Mouse (Mus musculus) MEL (cell line): Measurements from ENCODE around the gene Erbb4. TPM values are rescaled to one million over a fixed set of nuclear protein-coding genes. Genes with fewer than 3 reads are reported as not detected.

ENCODE experiments used
- DNase-seq: peaks from one replicate; pipeline ENCODE4 v3.0.0; 2011; ENCODE audit warnings: low read depth, low spot score
- H3K27ac ChIP-seq: 2 replicates; pipeline ENCODE4 v1.5.1; 2012; ENCODE audit warnings: low read depth, mild to moderate bottlenecking, control low read depth, low read length, moderate library complexity; ENCODE audit not compliant: control insufficient read depth
- H3K27me3 ChIP-seq, 2 experiments: fragments of 150-350 bp in 1 of 2; sonication (generic) in 1 of 2; 2 replicates each; pipeline ENCODE4 v1.6.1; 2012; ENCODE audit warnings: low read length in 2 of 2, mild to moderate bottlenecking in 2 of 2, improper control_type of control experiment in 1 of 2, moderate library complexity in 1 of 2; ENCODE audit not compliant: insufficient read depth in 2 of 2, control insufficient read depth in 1 of 2
- H3K36me3 ChIP-seq, 2 experiments: 2 replicates each; pipeline ENCODE4 v1.6.1; 2012 to 2014; ENCODE audit warnings: low read length in 2 of 2, improper control_type of control experiment in 1 of 2, inconsistent platforms in 1 of 2, mild to moderate bottlenecking in 1 of 2; ENCODE audit not compliant: insufficient read depth in 2 of 2, control insufficient read depth in 1 of 2
- H3K4me1 ChIP-seq, 2 experiments: fragments of 150-350 bp in 1 of 2; sonication (generic) in 1 of 2; 2 replicates each; pipeline ENCODE4 v1.6.1; 2012; ENCODE audit warnings: low read length in 2 of 2, improper control_type of control experiment in 1 of 2, mild to moderate bottlenecking in 1 of 2; ENCODE audit not compliant: insufficient read depth in 2 of 2, control insufficient read depth in 1 of 2
- H3K4me3 ChIP-seq, 2 experiments: fragments of 150-350 bp in 1 of 2; sonication (generic) in 1 of 2; 2 replicates each; pipeline ENCODE4 v1.5.1; 2012; ENCODE audit warnings: low read depth in 2 of 2, low read length in 2 of 2, mild to moderate bottlenecking in 2 of 2, moderate library complexity in 2 of 2, control low read depth in 1 of 2, improper control_type of control experiment in 1 of 2; ENCODE audit not compliant: control insufficient read depth in 1 of 2, insufficient read depth in 1 of 2
- H3K79me2 ChIP-seq: 2 replicates; pipeline ENCODE4 v1.6.1; 2012; ENCODE audit warnings: mild to moderate bottlenecking, low read length, moderate library complexity; ENCODE audit not compliant: control insufficient read depth, poor library complexity, insufficient read depth
- H3K9ac ChIP-seq: 2 replicates; pipeline ENCODE4 v1.6.1; 2012; ENCODE audit warnings: low read depth, mild to moderate bottlenecking, control low read depth, low read length, moderate library complexity; ENCODE audit not compliant: control insufficient read depth, poor library complexity, severe bottlenecking
- H3K9me3 ChIP-seq: fragments of 150-350 bp; sonication (generic); replicated peaks from 2 replicates; pipeline ENCODE4 v1.6.1; 2012; ENCODE audit warnings: mild to moderate bottlenecking, low read length, improper control_type of control experiment, moderate library complexity; ENCODE audit not compliant: insufficient read depth
- BHLHE40 ChIP-seq: IDR thresholded peaks from 2 replicates; pipeline ENCODE4 v1.6.1; 2012; ENCODE audit warnings: low read depth, mild to moderate bottlenecking, inconsistent platforms, low read length, improper control_type of control experiment, borderline replicate concordance
- CHD2 ChIP-seq: IDR thresholded peaks from 2 replicates; pipeline ENCODE4 v1.6.1; 2011; ENCODE audit warnings: low read length, improper control_type of control experiment
- E2F4 ChIP-seq: IDR thresholded peaks from 2 replicates; pipeline ENCODE4 v1.6.1; 2011; ENCODE audit warnings: low read depth, low read length, improper control_type of control experiment, borderline replicate concordance
- ETS1 ChIP-seq: IDR thresholded peaks from 2 replicates; pipeline ENCODE4 v1.6.1; 2012; ENCODE audit warnings: low read depth, mild to moderate bottlenecking, inconsistent platforms, low read length, improper control_type of control experiment, moderate library complexity
- GATA1 ChIP-seq: IDR thresholded peaks from 2 replicates; pipeline ENCODE4 v1.6.1; 2011; ENCODE audit warnings: low read depth, low read length, improper control_type of control experiment
- HCFC1 ChIP-seq: IDR thresholded peaks from 2 replicates; pipeline ENCODE4 v1.6.1; 2012; ENCODE audit warnings: low read depth, mild to moderate bottlenecking, inconsistent platforms, low read length, improper control_type of control experiment, moderate library complexity
- KAT2A ChIP-seq: conservative IDR thresholded peaks from 2 replicates; pipeline ENCODE4 v1.6.1; 2012; ENCODE audit warnings: low read depth, low read length, improper control_type of control experiment, inconsistent platforms
- MAFK ChIP-seq: IDR thresholded peaks from 2 replicates; pipeline ENCODE4 v1.6.1; 2011; ENCODE audit warnings: low read depth, mild to moderate bottlenecking, low read length, improper control_type of control experiment, borderline replicate concordance
- MAZ ChIP-seq: IDR thresholded peaks from 2 replicates; pipeline ENCODE4 v1.6.1; 2012; ENCODE audit warnings: low read depth, mild to moderate bottlenecking, inconsistent platforms, low read length, improper control_type of control experiment
- MEF2A ChIP-seq: IDR thresholded peaks from 2 replicates; pipeline ENCODE4 v1.6.1; 2014; ENCODE audit warnings: low read depth, mild to moderate bottlenecking, inconsistent platforms, low read length, improper control_type of control experiment; ENCODE audit not compliant: poor library complexity, insufficient replicate concordance, severe bottlenecking; ENCODE audit errors: extremely low read depth
- MYB ChIP-seq: IDR thresholded peaks from 2 replicates; pipeline ENCODE4 v1.6.1; 2011; ENCODE audit warnings: mild to moderate bottlenecking, low read depth, low read length, improper control_type of control experiment
- MYC ChIP-seq: IDR thresholded peaks from 2 replicates; pipeline ENCODE4 v1.6.1; 2011; ENCODE audit warnings: low read depth, mild to moderate bottlenecking, low read length, improper control_type of control experiment, moderate library complexity
- NELFE ChIP-seq: IDR thresholded peaks from 2 replicates; pipeline ENCODE4 v1.6.1; 2011; ENCODE audit warnings: low read depth, low read length, improper control_type of control experiment
- NRF1 ChIP-seq: IDR thresholded peaks from 2 replicates; pipeline ENCODE4 v1.6.1; 2014; ENCODE audit warnings: low read depth, mild to moderate bottlenecking, inconsistent platforms, low read length, improper control_type of control experiment, moderate library complexity; ENCODE audit not compliant: poor library complexity, insufficient read depth, severe bottlenecking
- POLR2AphosphoS2 ChIP-seq: IDR thresholded peaks from 2 replicates; pipeline ENCODE4 v1.6.1; 2011; ENCODE audit warnings: low read length, improper control_type of control experiment
- POLR2AphosphoS5 ChIP-seq: IDR thresholded peaks from 2 replicates; pipeline ENCODE4 v1.6.1; 2012; ENCODE audit warnings: low read depth, borderline replicate concordance, mild to moderate bottlenecking, inconsistent platforms, low read length, moderate library complexity, mixed read lengths
- SMC3 ChIP-seq: IDR thresholded peaks from 2 replicates; pipeline ENCODE4 v1.6.1; 2011; ENCODE audit warnings: low read depth, low read length, improper control_type of control experiment
- TAL1 ChIP-seq: IDR thresholded peaks from 2 replicates; pipeline ENCODE4 v1.6.1; 2012; ENCODE audit warnings: mild to moderate bottlenecking, inconsistent platforms, low read length, moderate library complexity, mixed read lengths
- TBP ChIP-seq: IDR thresholded peaks from 2 replicates; pipeline ENCODE4 v1.8.0; 2011; ENCODE audit warnings: low read depth, low read length, improper control_type of control experiment
- TCF12 ChIP-seq: IDR thresholded peaks from 2 replicates; pipeline ENCODE4 v1.6.1; 2014; ENCODE audit warnings: low read depth, mild to moderate bottlenecking, inconsistent platforms, low read length, improper control_type of control experiment, moderate library complexity
- UBTF ChIP-seq: IDR thresholded peaks from 2 replicates; pipeline ENCODE4 v1.6.1; 2012; ENCODE audit warnings: low read depth, mild to moderate bottlenecking, inconsistent platforms, low read length, improper control_type of control experiment, moderate library complexity, borderline replicate concordance; ENCODE audit not compliant: insufficient read depth
- USF2 ChIP-seq, 2 experiments: IDR thresholded peaks; 2 replicates each; pipeline ENCODE4 v1.6.1; 2011 to 2012; ENCODE audit warnings: improper control_type of control experiment in 2 of 2, low read length in 2 of 2, borderline replicate concordance in 1 of 2, inconsistent platforms in 1 of 2, low read depth in 1 of 2, mild to moderate bottlenecking in 1 of 2; ENCODE audit not compliant: insufficient read depth in 1 of 2
- ZMIZ1 ChIP-seq: IDR thresholded peaks from 2 replicates; pipeline ENCODE4 v1.6.1; 2012; ENCODE audit warnings: low read depth, mild to moderate bottlenecking, inconsistent platforms, low read length, improper control_type of control experiment, moderate library complexity
- ZNF384 ChIP-seq: IDR thresholded peaks from 2 replicates; pipeline ENCODE4 v1.6.1; 2012; ENCODE audit warnings: low read depth, mild to moderate bottlenecking, inconsistent platforms, low read length, improper control_type of control experiment
- polyA plus RNA-seq, 2 experiments: library from polyadenylated mRNA; stranded (reverse) in 1 of 2; unstranded in 1 of 2; fragments of >175 nt in 1 of 2; fragments of >200 nt in 1 of 2; gene quantifications; 2 replicates each; pipeline versions ENCODE4 v1.2.1 to v1.2.4; 2012; ENCODE audit warnings: low replicate concordance in 2 of 2, low read depth in 1 of 2; ENCODE audit not compliant: insufficient read length in 2 of 2, insufficient read depth in 1 of 2, missing spikeins in 1 of 2
- total RNA-seq: library from RNA; depleted of rRNA; stranded (reverse); fragments of 300-350 nt; gene quantifications from 2 replicates; pipeline ENCODE4 v1.2.3, GENCODE M21; 2012

The Erbb4 gene
- total and polyA plus RNA-seq, 3 experiments: not detected

DNA sequence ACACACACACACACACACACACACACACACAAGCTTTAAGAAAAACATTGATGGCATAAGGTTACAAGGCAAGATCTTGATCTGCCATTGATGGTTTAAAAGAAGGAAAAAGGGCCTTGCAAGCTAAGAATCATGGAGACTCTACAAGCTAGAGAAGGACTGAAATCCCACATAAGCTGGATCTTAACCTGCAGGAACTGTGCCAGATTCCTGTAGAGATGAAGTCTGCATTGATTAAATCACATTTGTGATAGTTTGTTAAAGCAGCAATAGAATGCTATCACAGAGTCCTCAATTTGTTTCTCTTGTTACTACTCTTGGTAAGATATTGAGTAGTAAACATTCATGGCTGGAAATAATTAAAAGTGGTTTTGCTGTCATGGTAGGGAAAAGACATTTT is 33.5 kb upstream of the Erbb4 start:
- no peaks in the 10 kb centered on the region for H3K36me3 ChIP-seq
- DNase-seq: no peak
- H3K79me2 ChIP-seq: no peaks in the 10 kb centered on the region
- H3K27me3 ChIP-seq: no peaks in the 10 kb centered on the region
- no peaks in the 10 kb centered on the region for H3K9me3 ChIP-seq
- H3K27ac ChIP-seq: no peak overlapping the region
- TF ChIP-seq POLR2AphosphoS2 (no peak), NRF1 (no peak), E2F4 (no peak)
- TF ChIP-seq, all 39 proteins: peak for 0
- no peak overlapping the region for H3K4me3 ChIP-seq
- H3K9ac ChIP-seq: no peak overlapping the region
- H3K4me1 ChIP-seq: no peaks in the 10 kb centered on the region

DNA sequence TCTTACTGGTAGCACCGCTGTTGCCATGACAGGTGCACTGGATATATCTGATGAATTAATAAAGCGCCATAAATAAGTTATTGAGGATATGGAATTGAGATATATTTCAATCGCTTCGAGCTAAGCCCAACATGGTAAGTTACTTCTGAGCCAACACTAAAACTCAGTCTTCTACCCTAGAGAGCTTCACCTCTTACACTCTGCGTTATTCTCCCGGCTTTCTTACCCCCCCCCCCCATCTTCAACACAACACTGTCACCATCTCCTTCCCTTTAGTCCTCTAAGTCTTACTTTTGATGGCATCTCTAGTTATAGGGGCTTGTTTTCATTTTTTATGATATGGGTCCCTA is 31.6 kb upstream of the Erbb4 start:
- TF ChIP-seq E2F4 (no peak), TAL1 (no peak), CHD2 (no peak)
- TF ChIP-seq, all 39 proteins: peak for 0

DNA sequence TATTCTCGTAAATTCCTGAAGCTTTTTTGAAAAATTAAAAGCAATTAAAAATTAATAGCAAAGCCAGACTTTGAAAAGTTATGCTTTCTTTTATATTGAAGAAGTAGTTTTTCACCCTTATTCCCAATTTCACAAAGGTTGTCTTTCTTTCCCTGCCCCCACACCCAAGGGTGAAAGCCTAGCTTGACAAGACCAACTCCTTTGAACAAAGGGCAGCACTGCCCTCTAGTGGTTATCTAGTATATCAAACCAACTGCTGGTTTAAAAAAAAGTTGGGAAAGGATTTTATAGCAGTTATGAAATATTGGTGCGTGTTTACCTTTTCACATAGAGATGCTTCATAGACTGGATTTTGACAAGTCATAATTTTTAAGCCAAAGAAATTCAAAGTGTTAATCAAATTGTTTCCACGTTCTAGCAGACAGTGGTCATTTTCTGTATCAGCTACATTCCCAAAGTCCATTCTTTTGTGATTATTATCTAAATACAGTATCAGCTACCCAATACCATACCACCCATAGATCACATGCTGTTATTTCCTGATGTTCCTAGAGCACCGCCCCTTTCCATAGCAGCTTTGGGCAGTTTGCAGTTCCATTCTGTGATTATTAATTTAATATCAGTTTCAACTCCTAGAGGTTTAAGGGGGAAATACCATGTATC is 31.1 kb upstream of the Erbb4 start:
- DNase-seq: peak; percentile 67
- no peaks in the 10 kb centered on the region for H3K79me2 ChIP-seq
- no peaks in the 10 kb centered on the region for H3K36me3 ChIP-seq
- no peaks in the 10 kb centered on the region for H3K9me3 ChIP-seq
- H3K27me3 ChIP-seq: no peaks in the 10 kb centered on the region
- H3K27ac ChIP-seq: no peak overlapping the region
- no peak overlapping the region for H3K4me3 ChIP-seq
- H3K9ac ChIP-seq: no peak overlapping the region
- no peaks in the 10 kb centered on the region for H3K4me1 ChIP-seq
- TF ChIP-seq BHLHE40: peak; percentile 32; the same call in 1 of the 2 replicates
- no peak for TF ChIP-seq USF2 (IDR thresholded peaks at IDR 0.05; ENCODE audit: borderline replicate concordance in 1 of 2, insufficient read depth in 1 of 2, low read depth in 1 of 2, low read length in 2 of 2)
- TF ChIP-seq HCFC1: no peak
- TF ChIP-seq NELFE: no peak
- no peak for TF ChIP-seq POLR2AphosphoS2
- TF ChIP-seq ZNF384: peak; percentile 85
- TF ChIP-seq ZMIZ1: no peak
- no peak for TF ChIP-seq ETS1
- TF ChIP-seq E2F4: no peak
- no peak for TF ChIP-seq MYB
- no peak for TF ChIP-seq TCF12
- TF ChIP-seq UBTF: no peak
- TF ChIP-seq TAL1: no peak
- TF ChIP-seq GATA1: no peak
- no peak for TF ChIP-seq MAZ
- peak; percentile 81 for TF ChIP-seq SMC3
- no peak for TF ChIP-seq MAFK
- no peak for TF ChIP-seq MEF2A
- no peak for TF ChIP-seq POLR2AphosphoS5
- TF ChIP-seq TBP: no peak
- TF ChIP-seq MYC: no peak
- no peak for TF ChIP-seq KAT2A

More for the DNA sequence above, 31.6 kb upstream of the Erbb4 start:
- no peaks in the 10 kb centered on the region for H3K79me2 ChIP-seq
- no peak overlapping the region for H3K4me3 ChIP-seq
- H3K27me3 ChIP-seq: no peaks in the 10 kb centered on the region
- no peaks in the 10 kb centered on the region for H3K36me3 ChIP-seq
- no peak overlapping the region for H3K27ac ChIP-seq
- no peaks in the 10 kb centered on the region for H3K9me3 ChIP-seq
- H3K9ac ChIP-seq: no peak overlapping the region
- DNase-seq: no peak
- no peaks in the 10 kb centered on the region for H3K4me1 ChIP-seq
